ENCODE assay signal across 8 mouse cellular contexts in genomic region chr10:127120301-127121065, GRCm38 (mm10). TPM values are rescaled to one million over a fixed set of nuclear protein-coding genes. Genes with fewer than 3 reads are reported as not detected.
A peak's percentile ranks its signal among the peaks of the same experiment; 100 is the strongest.
DNase-seq lines count a peak whose midpoint lies in the region; ATAC-seq and TF ChIP-seq lines count a peak whose summit lies in the region.

No protein-coding gene starts in this region.

- ATAC-seq in heart, embryonic 11.5 days (replicated peaks; ENCODE audit: insufficient number of reproducible peaks, low FRiP score, low TSS enrichment): no peak
- ATAC-seq in liver, postnatal 0 days: peak; percentile 28
- ATAC-seq in inflammation-experienced regulatory T-cells, adult 6 months: no peak

- H3K4me3 ChIP-seq in heart, embryonic 11.5 days (ENCODE audit: low read depth, low read length): peak overlapping the region; percentile 82
- H3K4me3 ChIP-seq in liver, postnatal 0 days (ENCODE audit: low read depth, low read length): peak overlapping the region; percentile 87

- H3K27me3 ChIP-seq in heart, embryonic 11.5 days (ENCODE audit: control insufficient read depth, insufficient read depth, low read length): no peaks in the 10 kb centered on the region
- no peaks in the 10 kb centered on the region for H3K27me3 ChIP-seq in liver, postnatal 0 days (ENCODE audit: insufficient read depth, low read length)

- DNase-seq in heart, adult 11 months: no peak
- DNase-seq in thymus, postnatal 4 days: peak; percentile 24
- DNase-seq in thymus, postnatal 25 days: no peak
- peak; percentile 12 to 15 for DNase-seq in heart, postnatal 36 days
- DNase-seq in liver, postnatal 0 days: no peak
- no peak for DNase-seq in ovary, adult 18-20 months (ENCODE audit: low spot score)

- 4% methylated on average over 34 of the region's 34 CpGs for WGBS in heart, embryonic 11.5 days (ENCODE audit: insufficient replicate concordance)
- WGBS in liver, postnatal 0 days (ENCODE audit: insufficient replicate concordance): 2% methylated on average over 34 of the region's 34 CpGs

- TF ChIP-seq EP300 in liver, postnatal 0 days (IDR thresholded peaks at IDR 0.05; ENCODE audit: low read depth): no peak

- peaks cover 10% of the 10 kb centered on the region for H3K4me1 ChIP-seq in heart, embryonic 11.5 days (ENCODE audit: control insufficient read depth, insufficient read depth, low read length)
- H3K4me1 ChIP-seq in liver, postnatal 0 days (ENCODE audit: insufficient read depth): peaks cover 24% of the 10 kb centered on the region

- intact Hi-C loops in heart, postnatal 36 days (cut with DNase I): loop anchor here (5.0 kb wide), 1 partner anchor 217 kb away; no protein-coding TSS in a partner anchor

- H3K27ac ChIP-seq in heart, embryonic 11.5 days (ENCODE audit: low read depth, low read length): no peak overlapping the region
- H3K27ac ChIP-seq in liver, postnatal 0 days (ENCODE audit: low read depth): peak overlapping the region; percentile 60

- peak overlapping the region; percentile 79 for H3K9ac ChIP-seq in heart, embryonic 11.5 days (ENCODE audit: low read depth, low read length)
- H3K9ac ChIP-seq in liver, postnatal 0 days (replicated peaks): peak overlapping the region; percentile 84

- H3K36me3 ChIP-seq in heart, embryonic 11.5 days (ENCODE audit: control insufficient read depth, insufficient read depth, low read length): peaks cover 19% of the 10 kb centered on the region
- H3K36me3 ChIP-seq in liver, postnatal 0 days (replicated peaks; ENCODE audit: insufficient read depth, low read length): peaks cover 27% of the 10 kb centered on the region

- H3K4me2 ChIP-seq in heart, embryonic 11.5 days: peak overlapping the region; percentile 98
- peak overlapping the region; percentile 81 for H3K4me2 ChIP-seq in liver, postnatal 0 days (ENCODE audit: low read depth, low read length)

- no peaks in the 10 kb centered on the region for H3K9me3 ChIP-seq in heart, embryonic 11.5 days (replicated peaks; ENCODE audit: control insufficient read depth, low read length)
- no peaks in the 10 kb centered on the region for H3K9me3 ChIP-seq in liver, postnatal 0 days (ENCODE audit: low read length)

- TF ChIP-seq CTCF in liver, postnatal 0 days (IDR thresholded peaks at IDR 0.05; ENCODE audit: low read depth): no peak

RNA-seq across cellular contexts. Expression of gene Os9, which starts 0.4 kb away (rescaled TPM):
- polyA plus RNA-seq in heart, embryonic 11.5 days (2014; fragmentation: Nextera tagmentation; extraction: Ambion mirVana): 21.3 and 30.3 TPM in 2 replicates
- total RNA-seq in heart, postnatal 36 days (2021): 10 to 100 TPM; 25.2 to 29.7 TPM
- 78.8 and 81.4 TPM in 2 replicates for polyA plus RNA-seq in liver, postnatal 0 days (2015; fragmentation: Nextera tagmentation; extraction: Ambion mirVana)
- 10 to 100 TPM; 61.9 to 81.5 (median 75.8) TPM for polyA plus RNA-seq in inflammation-experienced regulatory T-cells, adult 6 months (2017; shearing (Covaris generic))

RNA-seq across cellular contexts. Expression of gene B4galnt1, which starts 44.5 kb away (rescaled TPM):
- polyA plus RNA-seq in heart, embryonic 11.5 days (2014; fragmentation: Nextera tagmentation; extraction: Ambion mirVana): 1.6 and 1.8 TPM in 2 replicates
- 1 to 10 TPM; 1.6 to 2.7 TPM for total RNA-seq in heart, postnatal 36 days (2021)
- polyA plus RNA-seq in liver, postnatal 0 days (2015; fragmentation: Nextera tagmentation; extraction: Ambion mirVana): 27.2 and 32.2 TPM in 2 replicates
- polyA plus RNA-seq in inflammation-experienced regulatory T-cells, adult 6 months (2017; shearing (Covaris generic)): 100 to 1,000 TPM; 181 to 204 (median 188) TPM

RNA-seq across cellular contexts. Expression of gene Agap2, which starts 45.4 kb away (rescaled TPM):
- polyA plus RNA-seq in heart, embryonic 11.5 days (2014; fragmentation: Nextera tagmentation; extraction: Ambion mirVana): 0.42 and 0.63 TPM in 2 replicates
- total RNA-seq in heart, postnatal 36 days (2021): 1 to 10 TPM; 5.6 to 7.0 TPM
- polyA plus RNA-seq in liver, postnatal 0 days (2015; fragmentation: Nextera tagmentation; extraction: Ambion mirVana): 0.33 and 0.88 TPM in 2 replicates
- polyA plus RNA-seq in inflammation-experienced regulatory T-cells, adult 6 months (2017; shearing (Covaris generic)): 10 to 100 TPM; 25.9 to 32.1 (median 31.2) TPM

RNA-seq across cellular contexts. Expression of gene Tspan31, which starts 50.4 kb away (rescaled TPM):
- polyA plus RNA-seq in heart, embryonic 11.5 days (2014; fragmentation: Nextera tagmentation; extraction: Ambion mirVana): 106 and 115 TPM in 2 replicates
- total RNA-seq in heart, postnatal 36 days (2021): 10 to 100 TPM; 43.8 to 46.9 TPM
- 224 and 230 TPM in 2 replicates for polyA plus RNA-seq in liver, postnatal 0 days (2015; fragmentation: Nextera tagmentation; extraction: Ambion mirVana)
- 100 to 1,000 TPM in 2 of 3 experiments, 10 to 100 TPM in 1; 97.8 to 134 (median 127) TPM for polyA plus RNA-seq in inflammation-experienced regulatory T-cells, adult 6 months (2017; shearing (Covaris generic))

RNA-seq across cellular contexts. Expression of gene Cdk4, which starts 57.1 kb away (rescaled TPM):
- 1,419 and 1,452 TPM in 2 replicates for polyA plus RNA-seq in heart, embryonic 11.5 days (2014; fragmentation: Nextera tagmentation; extraction: Ambion mirVana)
- total RNA-seq in heart, postnatal 36 days (2021): 10 to 100 TPM; 76.7 to 85.5 TPM
- 209 and 225 TPM in 2 replicates for polyA plus RNA-seq in liver, postnatal 0 days (2015; fragmentation: Nextera tagmentation; extraction: Ambion mirVana)
- 100 to 1,000 TPM; 284 to 347 (median 295) TPM for polyA plus RNA-seq in inflammation-experienced regulatory T-cells, adult 6 months (2017; shearing (Covaris generic))

Comparison
In these comparisons a context has a peak if more than half of its experiments do, and no peak if none do; other contexts are left out.
1. DNase-seq: peak in thymus, postnatal 4 days (single experiment) and heart, postnatal 36 days (2 of 2); none in heart, adult 11 months (single experiment), thymus, postnatal 25 days (single experiment), liver, postnatal 0 days (single experiment) and ovary, adult 18-20 months (single experiment).
2. RNA of gene B4galnt1, which starts 44.5 kb away (polyA plus RNA-seq): 181 to 204 TPM in inflammation-experienced regulatory T-cells, adult 6 months and 27.2 to 32.2 TPM in liver, postnatal 0 days; 1.6 to 1.8 TPM in heart, embryonic 11.5 days; every median in the first group is over 10 times any median in the second.
3. RNA of gene Agap2, which starts 45.4 kb away (polyA plus RNA-seq): 25.9 to 32.1 TPM in inflammation-experienced regulatory T-cells, adult 6 months; 0.33 to 0.88 TPM in liver, postnatal 0 days and 0.42 to 0.63 TPM in heart, embryonic 11.5 days; every median in the first group is over 10 times any median in the second.